Mouse (Mus musculus): ENCODE measurements around the gene C1s1. TPM values are rescaled to one million over a fixed set of nuclear protein-coding genes. Genes with fewer than 3 reads are reported as not detected.
"Not testable (repeated sequence)": the region's sequence is repeated elsewhere in the genome, so short reads cannot be mapped to it uniquely, and the experiment has no call there.

The C1s1 gene
- 10 to 100 TPM; 20.2 to 22.7 TPM for total RNA-seq (2021)

DNA sequence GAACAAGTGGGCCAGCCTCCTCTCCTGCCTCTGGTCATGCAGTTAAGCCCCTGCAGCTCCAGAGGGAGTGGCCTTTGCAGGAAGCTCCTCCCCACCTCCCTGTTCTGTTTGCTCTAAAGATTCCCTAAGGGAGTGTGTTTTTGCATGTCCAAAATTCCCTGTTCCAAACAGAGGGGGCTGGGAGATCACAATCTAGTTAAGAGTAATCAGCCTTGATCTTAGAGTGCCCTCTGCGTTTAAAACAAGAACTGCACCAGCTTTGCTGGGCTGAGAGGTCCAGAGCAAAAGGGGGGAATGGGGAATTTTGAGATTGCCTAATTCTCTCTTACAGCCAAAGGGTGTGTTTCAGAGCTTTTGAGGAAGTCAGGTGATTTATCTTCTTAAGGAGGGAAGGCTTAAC, at the start of gene C1s1:
Gene C1s1 (minus strand): TSS at position 76 of the 400 bp plus-strand sequence.
- intact Hi-C loops (cut with DNase I), result loop anchor here (5.0 kb wide), 1 partner anchor 50 kb away; the partner anchor contains the start of gene C1rl
- DNase-seq (ENCODE audit: low spot score), result peak; percentile 14

DNA sequence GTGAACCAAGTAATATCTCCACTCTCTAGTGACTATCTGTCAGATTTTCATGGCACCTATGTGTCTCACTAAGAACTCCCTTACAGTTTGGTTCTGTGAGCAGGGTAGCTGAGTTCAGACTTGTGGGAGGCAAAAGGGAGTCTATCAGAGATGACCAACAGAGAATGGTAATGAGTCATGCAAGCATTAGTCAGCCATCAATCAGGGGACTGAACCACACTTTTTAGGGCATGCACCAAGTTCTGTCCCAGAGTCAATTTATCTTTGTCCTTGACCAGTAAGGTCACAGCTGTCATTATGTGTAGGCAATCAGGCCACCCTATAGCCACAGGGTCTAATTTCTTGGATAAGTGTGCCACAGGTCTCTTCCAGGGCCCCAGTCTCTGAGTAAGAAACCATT, 46.6 kb upstream of the C1s1 start:
- intact Hi-C loops (cut with DNase I), result no loop called here
- no peak for DNase-seq (ENCODE audit: low spot score)

DNA sequence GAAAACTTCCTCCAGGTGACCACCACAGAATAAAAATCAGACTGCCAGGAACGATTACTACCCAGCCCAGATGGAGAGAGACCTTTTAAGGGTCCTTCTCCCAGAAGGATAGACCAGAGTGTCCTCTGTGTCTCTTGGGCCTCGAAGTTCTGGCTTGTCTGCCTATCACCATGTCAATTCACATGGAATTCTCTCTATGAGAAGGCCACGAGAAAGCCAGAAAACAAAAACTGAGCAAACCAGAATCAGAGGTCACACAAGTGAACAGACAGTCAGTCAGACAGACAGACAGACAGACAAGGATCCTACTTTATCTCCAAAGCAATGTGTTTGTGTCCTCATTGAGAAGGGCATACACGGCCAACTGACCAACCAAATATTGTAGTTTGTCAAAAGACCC, 44.1 kb upstream of the C1s1 start:
- no peak for DNase-seq (ENCODE audit: low spot score)
- intact Hi-C loops (cut with DNase I), result no loop called here

DNA sequence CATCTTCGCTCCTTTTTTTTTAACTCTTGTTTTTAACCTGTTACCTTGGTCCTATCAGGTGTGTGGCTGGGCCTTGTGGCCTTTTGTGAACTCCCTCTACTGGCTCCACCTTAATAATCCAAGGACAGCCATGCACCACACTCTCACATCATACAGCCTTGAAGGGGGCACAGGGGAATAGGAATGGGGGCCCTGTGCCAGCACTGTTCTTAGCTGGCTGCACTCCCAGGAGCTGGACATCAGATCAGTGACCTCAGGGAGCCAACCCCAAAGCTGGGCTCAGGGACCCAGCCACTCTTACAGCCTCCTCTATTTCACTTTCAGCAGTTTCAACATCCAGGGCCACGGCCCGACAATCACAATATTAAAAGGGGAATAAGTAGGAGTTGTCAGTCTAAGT, 43.6 kb upstream of the C1s1 start:
- no peak for DNase-seq (ENCODE audit: low spot score)
- intact Hi-C loops (cut with DNase I), result no loop called here

DNA sequence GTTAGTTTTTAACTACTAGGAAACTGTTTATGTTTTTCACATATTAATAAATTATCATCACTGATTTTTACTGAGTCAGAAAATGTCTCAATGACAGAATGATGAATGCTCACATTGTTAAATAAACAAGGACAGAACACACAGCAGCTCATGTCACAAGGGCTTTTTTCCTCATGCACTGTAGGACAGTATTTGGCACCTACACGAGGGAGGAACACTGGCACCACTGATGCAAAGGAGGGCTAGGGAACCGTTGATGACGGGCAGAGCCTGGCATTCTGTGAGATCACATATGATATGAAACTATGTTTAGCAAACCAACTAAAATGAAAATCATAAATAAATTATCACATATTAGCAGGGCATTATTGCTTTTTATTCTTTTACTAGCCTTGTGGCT, 42.8 kb upstream of the C1s1 start:
- intact Hi-C loops (cut with DNase I), result no loop called here
- no peak for DNase-seq (ENCODE audit: low spot score)

DNA sequence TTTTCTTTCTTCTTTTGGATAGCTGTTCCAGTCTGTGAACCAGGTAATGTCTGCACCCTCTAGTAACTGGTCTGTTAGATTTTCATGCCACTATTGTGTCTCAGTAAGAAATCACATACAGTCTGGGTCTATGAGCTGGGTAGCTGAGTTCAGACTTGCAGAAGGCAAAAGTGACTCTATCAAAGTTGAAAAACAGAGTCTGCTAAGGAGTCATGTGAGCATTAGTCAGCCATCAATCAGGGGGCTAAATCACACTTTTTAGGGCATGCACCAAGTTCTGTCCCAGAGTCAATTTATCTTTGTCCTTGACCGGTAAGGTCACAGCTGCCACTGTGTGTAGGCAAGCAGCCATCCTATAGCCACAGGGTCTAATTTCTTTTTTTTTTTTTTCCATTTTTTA, 40.1 kb upstream of the C1s1 start:
- intact Hi-C loops (cut with DNase I), result no loop called here

DNA sequence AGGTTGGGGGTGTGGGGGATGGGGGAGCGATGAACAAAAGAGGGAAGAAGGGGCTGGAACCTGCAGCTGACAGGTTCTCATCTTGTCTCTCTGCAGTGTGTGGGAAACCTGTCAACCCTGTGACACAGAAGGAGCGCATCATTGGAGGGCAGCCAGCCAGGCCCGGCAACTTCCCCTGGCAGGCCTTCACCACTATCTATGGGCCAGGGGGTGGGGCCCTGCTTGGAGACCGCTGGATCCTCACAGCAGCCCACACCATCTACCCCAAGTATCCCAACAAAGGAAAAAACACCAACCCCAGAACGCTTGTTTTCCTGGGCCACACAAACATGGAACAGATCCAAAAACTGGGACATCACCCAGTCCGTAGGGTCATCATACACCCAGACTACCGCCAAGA, 38.0 kb upstream of the C1s1 start:
- DNase-seq (ENCODE audit: low spot score); intact Hi-C loops (cut with DNase I): not testable (repeated sequence)

More for the DNA sequence above, 40.1 kb upstream of the C1s1 start:
- DNase-seq (ENCODE audit: low spot score), result no peak

DNA sequence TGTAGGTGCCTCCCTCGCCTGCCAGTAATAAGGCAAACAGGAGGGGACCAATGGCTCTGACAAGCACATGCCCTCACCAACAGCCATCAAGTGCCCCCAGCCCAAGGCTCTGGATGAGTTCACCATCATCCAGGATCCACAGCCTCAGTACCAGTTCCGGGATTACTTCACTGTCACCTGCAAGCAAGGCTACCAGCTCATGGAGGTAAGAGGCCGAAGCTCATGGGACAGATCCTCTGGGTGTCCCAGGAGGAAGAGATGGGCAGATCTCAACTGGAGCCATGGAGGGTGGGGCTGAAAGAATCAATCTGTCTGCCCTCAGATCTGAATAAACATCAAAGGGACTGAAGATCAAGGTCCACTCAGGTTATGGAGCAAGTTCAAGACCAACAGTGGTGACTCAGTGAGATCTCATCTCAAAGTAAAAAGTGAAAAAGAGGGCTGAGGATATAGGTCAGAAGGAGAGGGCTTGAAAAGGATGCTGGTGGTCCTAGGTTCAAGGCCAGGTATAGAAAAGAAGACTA, 33.1 kb upstream of the C1s1 start:
- DNase-seq (ENCODE audit: low spot score); intact Hi-C loops (cut with DNase I): not testable (repeated sequence)

DNA sequence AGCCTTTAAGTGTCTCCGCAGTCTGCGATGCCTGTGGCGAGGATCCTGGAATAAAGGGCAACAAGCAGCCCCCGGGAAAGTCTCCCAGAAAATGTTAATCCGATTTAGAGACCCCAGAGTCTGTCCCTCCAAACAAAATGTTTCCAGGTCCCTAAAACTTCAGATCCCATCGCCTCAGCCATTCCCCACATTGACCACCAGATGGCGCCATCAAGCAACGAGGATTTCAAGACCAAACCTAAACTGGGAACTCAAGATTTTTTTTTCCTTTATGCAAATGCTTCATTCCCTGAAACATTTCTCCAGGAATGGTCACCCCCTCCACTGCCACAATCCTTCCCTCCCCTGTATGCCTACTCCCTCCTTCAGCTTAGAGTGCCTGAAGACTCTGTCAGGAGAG, 27.9 kb upstream of the C1s1 start, which contains the start of gene C1rb:
Gene C1rb (plus strand): TSS at position 269 of the 400 bp plus-strand sequence.
- intact Hi-C loops (cut with DNase I), result loop anchor here (1.0 to 5.0 kb wide), 2 partner anchors 67 to 189 kb away; partner anchors contain the start of gene C1s2
- peak; percentile 12 for DNase-seq (ENCODE audit: low spot score)

DNA sequence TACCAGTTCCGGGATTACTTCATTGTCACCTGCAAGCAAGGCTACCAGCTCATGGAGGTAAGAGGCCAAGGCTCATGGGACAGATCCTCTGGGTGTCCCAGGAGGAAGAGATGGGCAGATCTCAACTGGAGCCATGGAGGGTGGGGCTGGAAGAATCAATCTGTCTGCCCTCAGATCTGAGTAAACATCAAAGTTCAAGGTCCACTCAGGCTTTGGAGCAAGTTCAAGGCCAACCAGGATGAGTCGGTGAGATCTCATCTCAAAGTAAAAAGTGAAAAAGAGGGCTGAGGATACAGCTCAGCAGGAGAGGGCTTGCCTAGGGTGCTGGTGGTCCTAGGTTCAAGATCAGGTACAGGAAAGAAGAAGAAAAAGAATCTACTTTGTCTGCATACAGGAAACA, 19.5 kb upstream of the C1s1 start:
- DNase-seq (ENCODE audit: low spot score); intact Hi-C loops (cut with DNase I): not testable (repeated sequence)

DNA sequence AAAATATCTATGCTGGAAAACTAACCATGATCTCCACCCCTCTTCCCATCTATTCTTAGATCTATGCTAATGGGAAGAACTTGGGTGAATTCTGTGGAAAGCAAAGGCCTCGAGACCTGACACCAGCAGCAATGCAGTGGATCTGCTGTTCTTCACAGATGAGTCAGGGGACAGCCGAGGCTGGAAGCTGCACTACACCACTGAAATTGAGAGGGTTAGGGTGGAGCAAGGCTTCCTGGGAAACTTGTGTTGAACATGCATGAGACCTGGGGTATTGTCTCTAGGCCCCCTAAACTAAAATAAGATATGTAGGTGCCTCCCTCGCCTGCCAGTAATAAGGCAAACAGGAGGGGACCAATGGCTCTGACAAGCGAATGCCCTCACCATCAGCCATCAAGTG, 19.0 kb upstream of the C1s1 start:
- intact Hi-C loops (cut with DNase I), result not testable (repeated sequence)

DNA sequence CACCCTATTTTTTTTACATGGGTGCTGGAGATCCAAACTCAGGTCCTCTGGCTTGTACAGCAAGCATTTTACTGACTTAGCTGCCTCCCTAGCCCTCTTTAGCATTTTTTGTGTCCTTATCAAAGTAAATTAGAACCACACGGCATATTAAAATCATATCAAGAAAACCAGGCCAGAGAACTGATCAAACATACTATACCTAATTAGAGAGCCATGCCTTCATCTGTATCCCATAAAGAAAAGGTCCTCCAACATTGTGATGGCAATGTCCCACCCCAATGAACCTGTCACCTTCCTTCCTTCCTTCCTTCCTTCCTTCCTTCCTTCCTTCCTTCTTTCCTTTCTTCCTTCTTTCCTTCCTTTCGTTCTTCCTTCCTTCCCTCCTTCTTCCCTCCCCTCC, 13.8 kb upstream of the C1s1 start:
- DNase-seq (ENCODE audit: low spot score); intact Hi-C loops (cut with DNase I): not testable (repeated sequence)

More for the DNA sequence above, 19.0 kb upstream of the C1s1 start:
- not testable (repeated sequence) for DNase-seq (ENCODE audit: low spot score)

DNA sequence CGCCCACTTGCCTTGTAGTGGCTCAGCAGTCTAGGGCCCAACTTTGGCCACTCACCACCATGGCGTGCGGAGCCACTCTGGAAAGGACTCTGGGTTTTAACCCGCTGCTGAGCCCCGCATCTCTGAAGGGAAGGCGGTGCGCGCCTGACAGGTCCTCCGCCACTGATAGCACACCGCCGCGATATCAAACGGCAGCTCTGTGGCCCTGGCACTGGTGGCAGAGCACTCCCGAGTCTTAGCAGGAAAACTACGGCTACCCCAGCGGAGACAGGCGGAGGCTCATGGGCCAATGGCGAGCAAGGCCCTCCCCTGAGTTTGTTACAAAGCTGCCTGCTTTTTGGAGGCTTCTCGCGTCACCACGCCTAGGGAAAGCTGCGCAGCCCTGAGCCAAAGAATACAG, 10.6 kb upstream of the C1s1 start:
- intact Hi-C loops (cut with DNase I), result no loop called here
- DNase-seq (ENCODE audit: low spot score), result no peak

DNA sequence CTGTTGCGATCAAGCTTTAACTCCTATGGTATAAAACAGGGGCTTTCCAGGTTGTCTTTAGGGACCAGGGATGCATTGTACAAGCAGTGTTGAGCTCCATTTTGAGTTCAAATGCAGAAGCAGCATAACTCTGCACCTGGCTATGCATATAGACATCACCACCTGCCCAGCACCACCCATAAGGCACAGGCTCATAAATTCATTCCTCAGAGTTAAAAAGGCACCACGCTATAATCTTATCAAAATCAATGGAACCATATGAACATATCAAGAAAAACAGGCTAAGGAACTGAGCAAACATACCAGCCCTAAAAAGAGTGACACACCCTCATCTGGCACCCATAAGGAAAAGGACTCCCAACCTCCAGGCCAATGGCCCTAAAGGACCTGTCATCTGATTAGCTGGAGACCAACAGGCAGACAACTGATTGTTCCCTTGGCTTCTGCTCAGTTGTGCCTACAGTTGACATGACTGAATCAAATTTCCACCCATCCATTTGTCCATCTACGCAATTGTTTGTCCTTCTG, 6.9 kb upstream of the C1s1 start:
- intact Hi-C loops (cut with DNase I), result no loop called here
- no peak for DNase-seq (ENCODE audit: low spot score)

DNA sequence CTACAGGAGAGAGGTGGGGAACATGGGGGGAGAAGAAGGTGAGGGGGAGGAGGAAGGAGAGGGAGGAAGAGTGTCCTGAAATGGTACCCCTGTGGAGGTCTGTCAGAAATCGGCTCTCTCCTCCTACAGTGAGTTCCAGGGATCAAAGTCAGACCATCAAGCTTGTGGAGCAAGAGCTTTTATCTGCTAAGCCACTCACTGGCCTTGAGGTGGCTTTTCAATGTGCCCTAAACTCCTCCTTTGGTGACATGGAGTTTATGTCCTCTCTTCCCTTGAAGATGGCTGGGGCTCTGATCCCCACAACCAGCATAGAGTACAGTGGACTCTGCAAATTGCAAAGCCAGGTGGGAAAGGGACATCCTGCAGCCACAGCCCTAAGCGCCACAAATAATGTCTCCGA, 5.8 kb upstream of the C1s1 start:
- intact Hi-C loops (cut with DNase I), result not testable (repeated sequence)

DNA sequence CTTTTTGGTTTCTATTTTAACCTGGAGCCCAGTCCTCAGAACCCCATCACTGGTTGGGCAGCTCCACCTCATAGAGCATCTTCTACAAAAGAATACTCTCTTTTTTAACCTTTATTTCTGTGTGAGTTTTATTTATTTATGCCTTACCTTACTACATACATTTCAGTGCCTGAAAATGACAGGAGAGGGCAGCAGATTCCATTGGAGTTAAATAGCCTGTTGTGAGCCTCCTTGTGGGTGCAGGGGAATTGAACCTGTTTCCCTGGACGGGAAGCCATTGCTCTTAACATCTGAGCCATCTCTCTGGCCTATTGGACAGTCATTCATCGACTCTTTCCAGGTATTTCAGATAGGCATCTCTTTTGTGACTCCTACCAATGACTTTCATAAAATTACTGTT, 3.3 kb upstream of the C1s1 start:
- no peak for DNase-seq (ENCODE audit: low spot score)
- intact Hi-C loops (cut with DNase I), result no loop called here

More for the DNA sequence above, 5.8 kb upstream of the C1s1 start:
- not testable (repeated sequence) for DNase-seq (ENCODE audit: low spot score)

DNA sequence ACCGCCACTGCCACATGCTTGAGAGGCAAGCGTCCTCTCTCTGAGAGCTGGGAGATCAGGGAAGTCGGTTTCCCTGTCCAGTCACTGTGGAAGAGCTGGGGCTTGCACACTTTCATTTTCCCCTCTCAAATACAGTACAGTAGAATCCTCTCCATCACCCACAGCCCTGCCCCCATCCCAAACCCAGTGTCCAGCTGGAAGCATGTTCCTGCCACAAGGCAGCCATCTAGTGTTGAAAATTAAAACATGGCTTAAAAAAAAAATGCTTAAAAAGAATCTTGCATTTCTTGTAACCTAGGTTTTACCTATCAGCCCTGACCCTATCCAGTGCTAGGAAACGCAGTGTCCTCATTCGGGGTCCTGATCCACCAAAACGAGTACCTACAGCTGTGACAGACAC, 2.3 kb upstream of the C1s1 start:
- DNase-seq (ENCODE audit: low spot score), result no peak
- intact Hi-C loops (cut with DNase I), result loop anchor here (5.0 kb wide), 1 partner anchor 52 kb away; the partner anchor contains the start of gene C1rl

DNA sequence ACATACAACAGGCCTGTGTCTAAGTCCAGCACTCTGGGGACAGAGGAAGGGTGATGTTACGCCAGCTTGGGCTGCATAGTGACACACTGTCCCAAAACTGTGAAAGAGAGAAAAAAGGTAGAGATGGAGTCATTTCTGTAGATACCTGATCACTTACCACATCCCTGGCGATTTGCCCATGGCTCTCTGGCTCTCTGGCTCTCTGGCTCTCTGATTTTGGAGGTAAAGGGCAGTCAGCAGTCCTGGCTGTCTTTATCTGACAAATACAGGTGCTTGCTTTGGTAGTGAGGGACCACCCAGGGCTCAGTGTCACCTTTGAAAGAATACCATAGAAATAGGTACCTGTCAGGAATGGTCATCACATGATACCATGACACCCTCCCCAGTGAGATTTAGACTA, 983 bp downstream of the C1s1 start:
- intact Hi-C loops (cut with DNase I), result loop anchor here (5.0 kb wide), 1 partner anchor 49 kb away; the partner anchor contains the start of gene C1rl
- not testable (repeated sequence) for DNase-seq (ENCODE audit: low spot score)

DNA sequence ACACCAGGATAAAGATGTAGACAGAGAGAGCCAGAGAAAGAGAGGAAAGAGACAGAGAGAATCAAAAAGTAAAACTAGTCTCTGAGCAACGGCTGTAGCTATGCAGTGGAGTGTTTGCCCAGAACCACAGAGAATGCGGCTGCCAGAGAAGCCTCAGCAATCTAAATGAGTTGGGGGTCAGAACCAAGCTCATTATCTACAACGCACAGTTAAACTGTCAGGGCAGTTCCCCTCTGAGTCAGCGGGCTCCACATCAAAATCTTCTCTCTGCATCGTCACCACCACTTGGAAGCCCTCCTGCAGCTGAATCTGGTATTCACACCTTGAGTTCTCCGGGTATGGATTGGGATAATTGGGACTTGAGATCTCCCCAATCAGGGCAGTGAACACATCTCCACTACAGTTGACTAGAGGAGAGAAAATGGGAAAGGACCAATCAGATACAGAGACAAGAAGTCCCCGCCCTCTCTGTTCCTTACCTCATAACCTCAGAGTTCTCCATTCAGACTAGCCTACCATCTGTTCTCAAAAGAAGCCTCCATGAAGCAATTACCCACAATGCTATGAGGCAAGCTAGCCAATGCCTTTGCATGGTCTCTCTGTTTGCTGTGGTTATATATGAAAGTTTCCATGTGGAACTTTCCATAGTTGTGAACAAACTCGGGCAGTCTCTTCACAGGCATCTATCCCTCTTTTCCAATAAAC, 5.9 kb downstream of the C1s1 start:
- intact Hi-C loops (cut with DNase I); DNase-seq (ENCODE audit: low spot score): not testable (repeated sequence)

DNA sequence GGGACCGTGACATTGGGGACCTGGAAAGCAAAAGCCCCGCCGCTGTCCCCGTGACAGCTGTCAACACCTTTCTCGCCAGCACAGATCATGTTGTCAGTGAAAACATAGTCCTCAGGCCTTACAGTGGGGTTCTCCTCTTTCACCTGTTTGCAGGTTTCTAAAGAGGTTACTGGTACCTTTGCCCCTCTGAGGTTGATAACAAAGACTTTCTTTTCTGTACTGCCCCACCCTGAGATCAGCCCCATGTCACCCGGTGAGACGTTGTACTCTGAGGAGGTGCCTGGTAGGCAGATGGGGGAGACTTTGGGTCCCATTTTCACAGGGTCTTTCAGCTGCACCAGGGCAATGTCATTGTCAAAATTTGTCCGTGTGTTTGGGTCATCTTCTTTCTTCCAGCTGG, 11.1 kb downstream of the C1s1 start:
- intact Hi-C loops (cut with DNase I), result no loop called here
- no peak for DNase-seq (ENCODE audit: low spot score)

DNA sequence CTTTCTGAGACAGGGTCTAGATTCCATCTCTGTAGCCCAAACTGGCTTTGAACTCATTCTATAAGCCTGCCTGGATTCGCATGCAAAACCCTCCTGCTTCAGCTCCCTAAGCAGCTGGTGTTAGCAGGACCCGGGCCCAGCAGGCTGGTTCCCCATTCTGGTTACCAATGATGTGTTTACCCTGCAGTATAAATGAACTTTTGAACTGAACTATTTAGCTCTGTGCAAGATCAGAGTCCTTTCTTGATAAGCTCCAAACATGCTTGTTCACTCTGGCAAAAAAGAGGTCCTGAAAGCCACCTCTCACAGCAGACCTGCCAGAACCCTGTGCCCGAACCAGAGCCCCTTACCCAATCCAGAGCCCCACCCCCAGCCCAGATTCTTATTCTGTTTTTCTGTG, 14.3 kb downstream of the C1s1 start:
- intact Hi-C loops (cut with DNase I), result no loop called here
- DNase-seq (ENCODE audit: low spot score), result no peak

All from heart, postnatal 25 days (tissue).